Mouse (Mus musculus) limb, embryonic 15.5 days (tissue): Measurements from ENCODE around the gene Lrrfip2. TPM values are rescaled to one million over a fixed set of nuclear protein-coding genes. Genes with fewer than 3 reads are reported as not detected.

Source experiments
- ATAC-seq: fragments of 200-750 bp; cut with Nextera tagmentation; 2 replicates; pipeline ENCODE4 v1.8.0; 2017; ENCODE audit warnings: low read depth, moderate TSS enrichment; ENCODE audit not compliant: insufficient number of reproducible peaks, low FRiP score, low TSS enrichment
- H3K27ac ChIP-seq: fragments of 300-500 bp; sonication (generic); 2 replicates; pipeline ENCODE4 v1.5.1; 2015; ENCODE audit warnings: moderate library complexity, mild to moderate bottlenecking, inconsistent platforms
- H3K27me3 ChIP-seq: fragments of 300-500 bp; sonication (generic); 2 replicates; pipeline ENCODE4 v1.6.1; 2015; ENCODE audit warnings: inconsistent platforms
- H3K36me3 ChIP-seq: fragments of 300-500 bp; sonication (generic); 2 replicates; pipeline ENCODE4 v1.6.1; 2015; ENCODE audit warnings: inconsistent platforms
- H3K4me1 ChIP-seq: fragments of 300-500 bp; sonication (generic); 2 replicates; pipeline ENCODE4 v1.6.1; 2015; ENCODE audit warnings: inconsistent platforms
- H3K4me2 ChIP-seq: fragments of 300-500 bp; sonication (generic); 2 replicates; pipeline ENCODE4 v1.6.1; 2015; ENCODE audit warnings: mild to moderate bottlenecking, inconsistent platforms
- H3K4me3 ChIP-seq: fragments of 300-500 bp; sonication (generic); 2 replicates; pipeline ENCODE4 v1.5.1; 2015; ENCODE audit warnings: mild to moderate bottlenecking, inconsistent platforms
- H3K9ac ChIP-seq: fragments of 300-500 bp; sonication (generic); 2 replicates; pipeline ENCODE4 v1.6.1; 2015; ENCODE audit warnings: inconsistent platforms
- H3K9me3 ChIP-seq: fragments of 300-500 bp; sonication (generic); 2 replicates; pipeline ENCODE4 v1.6.1; 2016; ENCODE audit warnings: inconsistent platforms
- WGBS: fragments of 180-500 bp; shearing (Covaris S2); methylation state at CpG from one replicate; pipeline ENCODE4 v1.1.7; 2015; 5-methylcytosine and 5-hydroxymethylcytosine counted together
- polyA plus RNA-seq: library from polyadenylated mRNA; unstranded; fragments of >200 nt; fragmentation: Nextera tagmentation; extraction: Ambion mirVana; gene quantifications from 2 replicates; pipeline ENCODE4 v1.2.1, GENCODE M21; 2015

Lrrfip2 gene
- polyA plus RNA-seq, 1 experiment from 2014 or later = 39.7 TPM

- no peak for ATAC-seq
- no peak overlapping the region for H3K9ac ChIP-seq
- H3K27me3 ChIP-seq = no peaks in the 10 kb centered on the region
- no peaks in the 10 kb centered on the region for H3K36me3 ChIP-seq
- H3K4me2 ChIP-seq = no peak overlapping the region
- no peaks in the 10 kb centered on the region for H3K4me1 ChIP-seq
- H3K9me3 ChIP-seq = no peaks in the 10 kb centered on the region
- H3K27ac ChIP-seq = no peak overlapping the region
- no peak overlapping the region for H3K4me3 ChIP-seq
- WGBS = 67% methylated on average over 5 of the region's 5 CpGs
These were observed 56.7 kb downstream of the Lrrfip2 start for GRCm38 (mm10) chr9:111174071-111174470.

GRCm38 (mm10) chr9:111178971-111179370 lies 61.6 kb downstream of the Lrrfip2 start:
- no peaks in the 10 kb centered on the region for H3K27me3 ChIP-seq
- H3K4me2 ChIP-seq = no peak overlapping the region
- 74% methylated on average over 5 of the region's 5 CpGs for WGBS
- no peak overlapping the region for H3K9ac ChIP-seq
- ATAC-seq = no peak
- H3K4me1 ChIP-seq = no peaks in the 10 kb centered on the region
- H3K9me3 ChIP-seq = no peaks in the 10 kb centered on the region
- H3K4me3 ChIP-seq = no peak overlapping the region
- no peak overlapping the region for H3K27ac ChIP-seq
- H3K36me3 ChIP-seq = 0 out of 2 replicates have a peak, but pooled peaks cover 3% of the 10 kb centered on the region

GRCm38 (mm10) chr9:111182176-111182575 lies 64.8 kb downstream of the Lrrfip2 start:
- Histone ChIP-seq H3K4me1 (no peaks in the 10 kb centered on the region), H3K27ac (no peak overlapping the region), H3K9me3 (no peaks in the 10 kb centered on the region), H3K36me3 (0 out of 2 replicates have a peak, but pooled peaks cover 3% of the 10 kb centered on the region), H3K9ac (no peak overlapping the region), H3K27me3 (no peaks in the 10 kb centered on the region), H3K4me2 (no peak overlapping the region), H3K4me3 (no peak overlapping the region)
- 56% methylated on average over 3 of the region's 3 CpGs for WGBS
- ATAC-seq = no peak

GRCm38 (mm10) chr9:111184929-111185328 lies 67.5 kb downstream of the Lrrfip2 start:
- Histone ChIP-seq H3K27me3 (no peaks in the 10 kb centered on the region), H3K4me3 (no peak overlapping the region), H3K9me3 (no peaks in the 10 kb centered on the region), H3K4me2 (no peak overlapping the region), H3K9ac (no peak overlapping the region), H3K27ac (no peak overlapping the region), H3K4me1 (no peaks in the 10 kb centered on the region), H3K36me3 (peaks cover 7% of the 10 kb centered on the region; the same call in 1 of the 2 replicates)
- ATAC-seq = no peak
- 69% methylated on average over 4 of the region's 4 CpGs for WGBS

- no peaks in the 10 kb centered on the region for H3K27me3 ChIP-seq
- no peaks in the 10 kb centered on the region for H3K9me3 ChIP-seq
- WGBS = 74% methylated on average over 6 of the region's 6 CpGs
- H3K9ac ChIP-seq = no peak overlapping the region
- peaks cover 18% of the 10 kb centered on the region for H3K36me3 ChIP-seq
- H3K4me3 ChIP-seq = no peak overlapping the region
- ATAC-seq = no peak
- H3K27ac ChIP-seq = no peak overlapping the region
- H3K4me1 ChIP-seq = no peaks in the 10 kb centered on the region
- H3K4me2 ChIP-seq = no peak overlapping the region
These were observed 69.5 kb downstream of the Lrrfip2 start for GRCm38 (mm10) chr9:111186861-111187260.

GRCm38 (mm10) chr9:111188731-111189130 lies 71.3 kb downstream of the Lrrfip2 start:
- no peak overlapping the region for H3K4me2 ChIP-seq
- ATAC-seq = no peak
- no peaks in the 10 kb centered on the region for H3K9me3 ChIP-seq
- peaks cover 20% of the 10 kb centered on the region for H3K36me3 ChIP-seq
- no peaks in the 10 kb centered on the region for H3K4me1 ChIP-seq
- H3K9ac ChIP-seq = no peak overlapping the region
- 85% methylated on average over 7 of the region's 7 CpGs for WGBS
- no peak overlapping the region for H3K4me3 ChIP-seq
- no peaks in the 10 kb centered on the region for H3K27me3 ChIP-seq
- no peak overlapping the region for H3K27ac ChIP-seq

GRCm38 (mm10) chr9:111193211-111193610 lies 75.8 kb downstream of the Lrrfip2 start:
- WGBS = 93% methylated on average over 2 of the region's 2 CpGs
- Histone ChIP-seq H3K27ac (no peak overlapping the region), H3K9ac (no peak overlapping the region), H3K4me2 (no peak overlapping the region), H3K27me3 (no peaks in the 10 kb centered on the region), H3K36me3 (peaks cover 25% of the 10 kb centered on the region), H3K4me1 (no peaks in the 10 kb centered on the region), H3K9me3 (no peaks in the 10 kb centered on the region), H3K4me3 (no peak overlapping the region)
- ATAC-seq = no peak

- Histone ChIP-seq H3K9ac (no peak overlapping the region), H3K36me3 (peaks cover 10% of the 10 kb centered on the region; the same call in 1 of the 2 replicates), H3K27ac (no peak overlapping the region), H3K27me3 (no peaks in the 10 kb centered on the region), H3K9me3 (no peaks in the 10 kb centered on the region), H3K4me1 (no peaks in the 10 kb centered on the region), H3K4me3 (no peak overlapping the region), H3K4me2 (no peak overlapping the region)
- 87% methylated on average over 3 of the region's 3 CpGs for WGBS
- ATAC-seq = no peak
These were observed 79.7 kb downstream of the Lrrfip2 start for GRCm38 (mm10) chr9:111197116-111197515.

GRCm38 (mm10) chr9:111197712-111198111 lies 80.3 kb downstream of the Lrrfip2 start:
- Histone ChIP-seq H3K4me3 (no peak overlapping the region), H3K9ac (no peak overlapping the region), H3K4me1 (no peaks in the 10 kb centered on the region), H3K27ac (no peak overlapping the region), H3K27me3 (no peaks in the 10 kb centered on the region), H3K4me2 (no peak overlapping the region), H3K9me3 (no peaks in the 10 kb centered on the region), H3K36me3 (peaks cover 13% of the 10 kb centered on the region; the same call in 1 of the 2 replicates)
- 92% methylated on average over 4 of the region's 4 CpGs for WGBS
- ATAC-seq = no peak

GRCm38 (mm10) chr9:111198332-111198731 lies 80.9 kb downstream of the Lrrfip2 start:
- no peak for ATAC-seq
- WGBS = 81% methylated on average over 1 of the region's 1 CpGs

GRCm38 (mm10) chr9:111200208-111200607 lies 82.8 kb downstream of the Lrrfip2 start:
- ATAC-seq = no peak
- no peaks in the 10 kb centered on the region for H3K9me3 ChIP-seq

More at GRCm38 (mm10) chr9:111198332-111198731, 80.9 kb downstream of the Lrrfip2 start:
- Histone ChIP-seq H3K4me1 (no peaks in the 10 kb centered on the region), H3K27me3 (no peaks in the 10 kb centered on the region), H3K4me2 (no peak overlapping the region), H3K27ac (no peak overlapping the region), H3K4me3 (no peak overlapping the region), H3K9me3 (no peaks in the 10 kb centered on the region), H3K9ac (no peak overlapping the region), H3K36me3 (peaks cover 13% of the 10 kb centered on the region; the same call in 1 of the 2 replicates)

GRCm38 (mm10) chr9:111204601-111205375 lies 87.4 kb downstream of the Lrrfip2 start:
- Histone ChIP-seq H3K4me2 (no peak overlapping the region), H3K4me3 (no peak overlapping the region), H3K9ac (no peak overlapping the region), H3K36me3 (peaks cover 16% of the 10 kb centered on the region), H3K9me3 (no peaks in the 10 kb centered on the region), H3K27ac (peak overlapping the region; percentile 59; the same call in 1 of the 2 replicates), H3K4me1 (no peaks in the 10 kb centered on the region), H3K27me3 (no peaks in the 10 kb centered on the region)
- 48% methylated on average over 9 of the region's 9 CpGs for WGBS
- 0 out of 2 replicates have a peak, but pooled peaks have one; percentile 40 for ATAC-seq

More at GRCm38 (mm10) chr9:111200208-111200607, 82.8 kb downstream of the Lrrfip2 start:
- H3K36me3 ChIP-seq = peaks cover 12% of the 10 kb centered on the region
- H3K4me2 ChIP-seq = no peak overlapping the region
- no peak overlapping the region for H3K9ac ChIP-seq
- H3K27me3 ChIP-seq = no peaks in the 10 kb centered on the region
- no peak overlapping the region for H3K27ac ChIP-seq
- no peaks in the 10 kb centered on the region for H3K4me1 ChIP-seq
- H3K4me3 ChIP-seq = no peak overlapping the region
